Mouse (Mus musculus): ENCODE measurements around the gene Mtus2. TPM values are rescaled to one million over a fixed set of nuclear protein-coding genes. Genes with fewer than 3 reads are reported as not detected.

The Mtus2 gene
- total RNA-seq, 2 experiments from 2014 or later, result 76.9 to 89.0 TPM

DNA sequence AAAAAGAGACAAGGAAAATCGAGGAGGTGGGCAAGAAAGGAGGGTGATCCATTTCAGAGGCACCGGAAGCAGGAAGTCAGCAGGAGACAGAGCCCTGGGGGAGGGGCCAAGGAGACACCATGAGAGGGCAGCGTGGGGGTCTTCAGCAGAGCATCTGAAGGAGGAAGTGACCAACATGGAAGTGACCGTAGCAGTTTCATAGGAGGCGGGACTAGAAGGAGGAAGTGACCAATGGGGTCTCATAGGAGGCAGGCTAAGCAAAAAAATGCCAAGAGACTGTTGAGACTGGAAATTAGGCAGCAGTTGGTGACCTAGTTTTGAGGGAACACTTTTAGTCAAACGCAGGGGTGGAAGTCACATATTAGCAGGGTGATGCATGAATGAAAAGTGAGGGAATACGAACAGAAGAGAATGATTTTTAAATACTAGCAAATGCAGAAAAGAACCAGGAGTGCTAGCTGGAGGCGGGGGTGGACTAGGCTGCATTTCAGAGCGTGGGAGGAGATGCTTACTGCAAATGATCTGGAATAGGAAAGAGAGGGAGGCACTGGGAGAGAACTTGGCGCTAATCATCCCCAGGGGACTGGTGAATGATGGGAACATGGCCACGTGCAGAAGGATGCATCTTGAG, 133.2 kb downstream of the Mtus2 start:
- intact Hi-C loops (cut with DNase I), result no loop called here
- no peak for DNase-seq

DNA sequence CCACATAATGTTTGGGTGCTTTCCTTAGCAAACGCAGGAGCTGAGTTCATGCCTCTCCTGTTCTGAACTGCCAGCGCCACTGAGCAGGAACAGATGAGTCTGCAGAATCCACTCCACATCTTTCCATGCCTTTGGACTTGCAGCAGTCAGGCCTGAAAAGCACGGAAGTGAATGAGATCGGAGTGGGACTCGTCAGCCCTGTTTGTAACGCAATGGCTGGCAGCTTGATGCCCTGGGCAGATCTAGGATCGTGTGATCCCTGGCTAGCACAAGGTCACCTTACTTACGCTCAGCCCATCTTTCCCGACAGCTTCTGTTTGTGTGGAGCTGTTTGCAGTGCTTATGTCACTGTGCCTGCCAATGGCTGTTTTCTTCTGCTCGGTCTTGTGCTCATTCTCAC, 137.5 kb downstream of the Mtus2 start:
- intact Hi-C loops (cut with DNase I), result no loop called here
- no peak for DNase-seq

DNA sequence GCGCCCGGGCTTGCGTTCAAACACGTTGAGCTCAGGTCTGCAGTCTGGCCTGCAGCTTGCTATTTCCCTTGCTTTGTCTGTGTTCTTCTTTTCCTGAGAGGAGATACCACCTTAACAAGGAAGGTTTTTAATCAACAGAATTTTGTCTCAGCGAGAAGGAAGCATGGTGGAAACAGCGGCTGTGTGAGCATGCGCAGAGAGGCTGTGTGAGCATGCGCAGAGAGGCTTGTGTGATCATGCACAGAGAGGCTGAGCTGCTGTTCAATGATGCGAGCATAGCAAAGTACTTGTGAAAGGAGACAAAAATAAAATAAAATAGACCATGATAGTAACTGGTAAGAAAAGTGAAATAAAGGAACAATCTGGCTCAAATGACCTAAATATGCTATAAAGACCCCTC, 142.2 kb downstream of the Mtus2 start:
- DNase-seq, result no peak
- intact Hi-C loops (cut with DNase I), result no loop called here

DNA sequence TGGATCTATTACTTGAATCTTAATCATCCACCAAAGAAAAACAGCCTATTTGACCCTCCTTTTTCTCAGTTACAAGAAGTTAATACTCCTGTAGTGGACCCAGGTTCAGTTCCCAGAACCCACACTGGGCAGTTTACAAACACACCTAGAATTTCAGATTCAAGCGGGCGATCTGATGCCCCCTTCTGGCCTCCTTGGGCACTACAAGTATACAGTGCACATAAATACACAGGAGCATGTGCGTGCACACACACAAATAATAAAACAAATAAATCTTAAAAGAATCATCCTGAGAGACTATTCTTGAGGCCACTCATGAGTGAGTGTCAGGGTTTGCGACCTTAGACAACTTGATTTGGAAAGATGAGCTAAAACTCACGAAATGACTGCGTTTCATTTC, 150.2 kb downstream of the Mtus2 start:
- intact Hi-C loops (cut with DNase I), result no loop called here

DNA sequence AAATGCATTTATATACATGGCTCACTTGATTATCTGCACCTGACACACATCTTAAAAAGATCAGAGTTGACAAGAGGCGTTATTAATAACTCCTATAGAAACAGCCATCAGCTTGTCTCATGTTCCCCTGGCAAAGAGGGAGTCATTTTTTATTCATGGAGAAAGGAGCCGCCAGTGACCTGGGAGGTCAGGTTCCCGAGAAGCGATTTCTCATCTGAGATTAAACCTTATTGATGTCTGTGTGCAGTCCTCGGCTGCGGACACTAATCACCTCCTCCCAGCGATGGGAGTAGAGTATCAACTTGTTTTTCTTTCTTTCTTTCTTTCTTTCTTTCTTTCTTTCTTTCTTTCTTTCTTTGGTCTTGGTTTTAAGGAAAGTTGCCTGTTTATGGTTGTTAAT, 150.8 kb downstream of the Mtus2 start:
- intact Hi-C loops (cut with DNase I), result no loop called here

More for the DNA sequence above, 150.2 kb downstream of the Mtus2 start:
- no peak for DNase-seq

DNA sequence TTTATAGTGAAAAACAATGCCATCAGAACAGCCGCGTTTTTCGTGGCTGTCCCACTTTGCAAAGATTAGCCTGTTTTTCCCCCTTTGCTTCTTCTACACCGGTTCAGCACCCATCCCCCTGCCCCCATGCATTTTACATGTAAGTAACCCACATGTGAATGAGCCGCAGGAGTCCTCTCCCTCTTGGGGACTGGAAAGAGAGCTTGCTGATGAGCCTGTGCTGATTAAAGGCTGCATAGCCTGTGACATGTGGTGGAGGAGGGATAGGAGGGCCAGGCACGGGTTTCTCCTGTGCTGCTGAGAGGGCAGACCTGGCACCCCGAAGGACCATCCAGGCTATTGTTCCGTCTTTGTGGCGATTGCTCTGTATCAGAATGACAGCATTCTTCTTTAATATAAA, 151.2 kb downstream of the Mtus2 start:
- no peak for DNase-seq
- intact Hi-C loops (cut with DNase I), result no loop called here

More for the DNA sequence above, 150.8 kb downstream of the Mtus2 start:
- no peak for DNase-seq

DNA sequence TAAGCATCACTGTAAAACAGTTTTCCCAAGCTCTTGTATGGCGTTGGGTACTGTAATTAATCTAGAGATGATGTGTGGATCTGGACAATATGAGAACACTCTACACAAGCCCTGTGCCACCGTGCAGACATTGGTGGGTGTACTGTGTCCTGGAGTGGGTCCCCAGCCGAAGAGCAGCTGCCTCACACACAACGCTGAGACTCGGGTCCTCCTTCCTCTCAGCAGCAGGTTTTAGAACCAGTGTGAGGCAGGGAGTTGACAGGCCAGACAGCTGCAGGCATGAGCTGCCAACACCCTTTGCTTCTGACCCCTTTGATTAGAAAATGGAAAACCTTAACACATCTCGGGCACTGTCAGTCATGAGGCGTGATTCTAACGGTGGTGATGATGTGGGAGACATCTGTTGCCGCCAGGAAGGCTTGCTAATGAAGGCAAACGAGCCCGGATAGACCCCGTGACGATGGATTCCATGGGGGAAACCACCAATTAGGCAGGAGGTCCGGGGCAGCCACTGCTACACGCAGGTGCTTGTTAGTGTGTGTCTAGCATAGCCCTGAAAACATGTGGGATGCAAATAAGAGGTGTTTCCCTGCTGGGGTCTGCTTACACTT, 158.2 kb downstream of the Mtus2 start:
- no peak for DNase-seq
- intact Hi-C loops (cut with DNase I), result no loop called here

DNA sequence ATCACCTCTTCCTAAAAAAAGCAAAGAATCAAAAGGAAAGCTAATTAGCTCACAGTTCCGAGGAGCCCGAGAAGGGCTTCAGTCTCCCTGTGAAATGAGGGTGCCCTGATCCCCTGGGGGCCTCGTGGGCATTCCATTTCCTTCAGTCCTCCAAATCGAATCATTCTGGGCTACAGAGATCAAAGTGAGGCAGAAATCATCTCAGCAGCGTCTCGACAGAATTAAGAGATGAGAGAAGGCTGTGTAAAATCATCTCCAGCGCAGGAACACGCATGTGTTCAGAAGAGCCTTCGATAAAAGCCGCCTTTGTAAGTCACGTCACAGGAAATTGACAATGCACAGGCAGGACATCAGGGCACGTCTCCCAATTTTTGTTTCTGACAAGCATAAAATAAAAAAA, 167.2 kb downstream of the Mtus2 start:
- DNase-seq, result no peak
- intact Hi-C loops (cut with DNase I), result no loop called here

DNA sequence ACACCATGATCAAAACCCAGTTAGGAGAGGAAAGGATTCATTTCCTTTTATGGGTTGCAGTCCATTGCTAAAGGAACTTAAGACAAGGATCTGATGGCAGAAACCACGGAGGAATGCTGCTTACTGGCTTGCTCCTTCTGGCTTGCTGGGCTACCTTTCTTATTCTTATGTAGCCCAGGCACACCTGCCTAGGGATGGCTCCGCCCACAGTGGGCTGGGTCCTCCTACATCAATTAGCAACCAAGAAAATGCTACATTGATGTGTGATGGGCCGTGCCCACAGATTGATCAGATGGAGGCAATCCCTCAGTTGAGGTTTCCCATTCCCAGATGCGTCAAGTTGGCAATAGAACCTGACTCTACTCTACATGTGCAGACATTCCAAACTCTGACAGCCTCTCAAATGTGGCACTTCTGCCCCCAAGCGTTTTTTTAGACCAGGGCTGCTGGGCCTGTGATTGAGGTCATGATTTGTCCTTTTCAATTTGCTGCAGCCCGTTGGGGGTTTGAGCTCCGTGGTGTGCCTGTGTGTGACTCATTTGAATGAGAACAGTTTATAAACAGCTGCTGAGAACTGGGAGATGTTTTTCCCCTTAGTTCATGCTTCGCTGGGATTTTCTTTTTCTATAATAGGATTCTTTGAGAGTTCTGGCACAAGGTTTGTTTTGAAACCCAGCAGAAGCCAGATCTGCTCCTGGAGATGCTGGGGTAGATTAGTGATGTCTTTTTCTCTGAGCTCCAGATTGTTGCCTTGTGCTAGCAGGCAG, 173.8 kb downstream of the Mtus2 start:
- peak; percentile 7 to 15 for DNase-seq
- intact Hi-C loops (cut with DNase I), result loop anchor here (5.0 kb wide), 1 partner anchor 174 kb away; the partner anchor contains the start of gene Mtus2

DNA sequence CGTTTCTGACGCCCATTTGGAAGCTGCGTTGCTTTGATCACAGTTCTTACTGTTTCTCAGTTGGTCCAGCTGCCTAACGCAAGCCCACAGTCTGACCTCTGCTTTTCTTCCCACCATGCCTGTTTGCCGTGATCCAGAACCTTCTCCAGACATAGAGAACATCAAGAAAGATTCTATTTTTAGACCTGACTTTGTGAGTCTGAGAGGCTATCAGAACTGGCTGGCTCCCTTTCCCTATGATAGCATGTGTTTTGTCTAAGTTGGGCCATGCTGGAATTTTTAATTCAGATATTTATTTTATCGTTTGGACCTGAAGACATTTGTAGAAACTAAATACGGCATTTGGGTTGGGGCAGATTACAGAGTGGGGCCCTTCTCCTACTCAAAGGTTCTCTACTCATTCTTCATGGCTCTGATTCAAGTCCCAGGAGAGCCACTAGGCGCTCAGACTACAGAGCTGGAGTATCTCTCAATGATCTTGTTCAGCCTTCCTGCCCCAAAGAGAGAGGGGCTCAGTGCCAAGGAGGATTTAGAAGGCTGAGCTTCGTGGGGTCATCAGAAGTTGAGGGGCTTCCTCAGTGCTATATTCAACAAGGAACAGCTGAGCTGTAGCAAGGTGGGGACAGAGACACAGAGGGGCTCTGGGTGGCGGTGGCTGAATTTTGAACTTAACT, 174.5 kb downstream of the Mtus2 start:
- DNase-seq, result peak; percentile 6 to 20
- intact Hi-C loops (cut with DNase I), result loop anchor here (5.0 kb wide), 1 partner anchor 174 kb away; the partner anchor contains the start of gene Mtus2

DNA sequence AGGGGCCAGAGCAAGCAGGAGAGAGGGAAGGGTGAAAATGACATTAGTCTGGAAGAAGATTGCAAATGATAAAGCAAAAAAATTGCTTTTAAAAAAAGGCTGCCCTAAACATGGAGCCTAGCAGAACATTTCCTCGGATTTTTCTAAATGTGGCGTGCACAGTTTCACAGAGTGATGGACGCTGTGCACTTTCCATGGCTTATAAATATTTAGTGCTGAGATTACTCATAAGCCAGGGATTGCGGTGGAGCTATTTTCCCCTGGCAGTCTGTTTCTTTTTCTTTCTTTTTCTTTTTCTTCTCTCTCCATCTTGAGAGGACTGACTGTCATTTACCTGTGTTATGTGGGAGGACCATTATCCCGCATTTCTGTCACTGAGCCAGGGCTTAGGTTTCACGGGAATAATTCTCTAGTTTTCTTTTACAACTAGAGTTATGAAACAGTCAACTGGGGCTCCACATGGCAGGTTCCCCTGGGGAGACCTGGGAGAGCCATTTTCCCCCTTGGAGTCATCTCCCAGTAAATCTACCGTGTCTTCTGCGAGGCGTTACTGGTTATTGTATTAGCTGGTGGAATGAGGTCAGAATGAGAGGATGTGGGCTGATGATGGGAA, 176.4 kb downstream of the Mtus2 start:
- intact Hi-C loops (cut with DNase I), result loop anchor here (5.0 kb wide), 1 partner anchor 176 kb away; the partner anchor contains the start of gene Mtus2
- no peak for DNase-seq

DNA sequence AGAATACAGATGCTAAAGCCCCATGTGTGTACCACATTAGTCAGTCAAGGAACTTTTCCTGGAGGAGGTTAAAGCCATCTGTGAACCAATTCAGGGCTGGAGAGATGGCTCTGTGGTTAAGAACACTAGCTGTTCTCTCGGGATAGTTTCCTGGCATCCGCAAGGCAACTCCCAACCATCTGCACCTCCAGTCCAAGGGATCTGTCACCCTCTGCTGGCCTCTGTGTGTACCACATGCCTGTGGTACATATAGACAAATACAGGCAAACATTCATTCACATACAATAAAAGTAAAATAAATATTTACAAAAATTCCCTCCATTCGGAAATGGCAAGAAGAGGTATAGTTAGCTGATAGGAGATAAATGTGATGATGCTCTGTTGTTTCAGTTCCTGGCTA, 184.5 kb downstream of the Mtus2 start:
- intact Hi-C loops (cut with DNase I), result no loop called here

DNA sequence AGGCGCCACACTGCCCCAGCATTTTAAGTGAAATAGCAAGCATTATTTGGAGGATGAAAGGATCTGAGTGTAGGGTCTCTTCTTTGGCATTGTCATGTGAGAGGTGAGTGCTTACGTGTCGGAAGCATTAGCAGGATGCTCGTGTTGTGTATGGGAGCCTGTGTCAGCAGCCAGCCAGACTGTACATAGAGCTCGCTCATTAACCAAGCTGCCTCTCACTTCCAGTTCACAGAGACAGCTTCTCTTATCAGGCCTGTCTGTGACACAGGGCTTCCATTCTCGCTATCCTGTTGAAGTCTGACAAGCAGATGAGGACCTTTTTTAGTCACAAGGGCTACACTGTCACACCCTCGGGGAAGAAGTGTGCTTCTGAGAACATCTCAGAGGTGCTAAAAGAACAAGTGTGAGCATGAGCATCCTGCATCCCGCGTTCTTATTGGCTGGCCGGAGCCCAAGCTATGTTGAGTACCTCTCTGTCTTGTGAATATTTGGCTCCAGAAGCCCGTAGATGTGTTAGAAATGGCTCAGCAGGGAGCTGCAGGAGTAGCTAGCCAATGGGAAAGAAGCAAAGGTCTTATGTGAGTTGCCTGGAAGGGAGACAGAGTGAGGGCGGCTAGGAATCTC, 189.2 kb downstream of the Mtus2 start:
- no peak for DNase-seq
- intact Hi-C loops (cut with DNase I), result no loop called here

More for the DNA sequence above, 184.5 kb downstream of the Mtus2 start:
- no peak for DNase-seq

DNA sequence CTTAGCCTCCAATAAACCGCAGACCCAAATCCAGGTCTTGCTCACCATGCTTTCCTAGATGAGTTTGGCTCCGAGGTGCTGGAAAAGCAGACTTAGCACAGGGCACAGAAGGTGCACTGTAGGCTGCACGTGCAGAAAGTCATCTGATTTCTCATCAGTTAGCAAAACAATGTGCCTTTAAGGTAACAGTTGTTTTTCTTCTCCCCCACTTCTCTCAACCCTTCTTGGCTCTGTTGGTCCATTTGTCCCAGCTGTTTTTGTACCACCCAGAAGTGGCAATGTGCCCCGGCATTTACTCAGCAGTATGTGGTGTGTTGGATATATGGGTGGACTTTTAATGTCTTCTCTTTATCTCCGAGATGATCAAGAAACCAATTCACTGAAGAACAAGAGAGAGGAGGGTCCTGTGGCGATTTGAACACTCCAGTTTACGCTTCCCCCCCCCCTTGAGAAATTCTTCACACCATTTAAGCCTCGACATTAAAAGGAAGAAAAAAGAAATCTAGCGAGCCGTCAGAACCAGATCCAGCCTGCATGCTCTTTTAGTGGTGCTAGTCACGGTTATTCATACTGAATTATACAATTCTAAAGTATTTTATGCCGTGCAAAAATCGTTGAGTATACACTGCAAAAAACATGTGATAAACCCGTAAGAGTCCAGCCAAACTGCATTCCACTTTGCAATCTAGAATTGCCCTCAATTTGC, 194.9 kb downstream of the Mtus2 start:
- intact Hi-C loops (cut with DNase I), result no loop called here
- DNase-seq, result no peak

DNA sequence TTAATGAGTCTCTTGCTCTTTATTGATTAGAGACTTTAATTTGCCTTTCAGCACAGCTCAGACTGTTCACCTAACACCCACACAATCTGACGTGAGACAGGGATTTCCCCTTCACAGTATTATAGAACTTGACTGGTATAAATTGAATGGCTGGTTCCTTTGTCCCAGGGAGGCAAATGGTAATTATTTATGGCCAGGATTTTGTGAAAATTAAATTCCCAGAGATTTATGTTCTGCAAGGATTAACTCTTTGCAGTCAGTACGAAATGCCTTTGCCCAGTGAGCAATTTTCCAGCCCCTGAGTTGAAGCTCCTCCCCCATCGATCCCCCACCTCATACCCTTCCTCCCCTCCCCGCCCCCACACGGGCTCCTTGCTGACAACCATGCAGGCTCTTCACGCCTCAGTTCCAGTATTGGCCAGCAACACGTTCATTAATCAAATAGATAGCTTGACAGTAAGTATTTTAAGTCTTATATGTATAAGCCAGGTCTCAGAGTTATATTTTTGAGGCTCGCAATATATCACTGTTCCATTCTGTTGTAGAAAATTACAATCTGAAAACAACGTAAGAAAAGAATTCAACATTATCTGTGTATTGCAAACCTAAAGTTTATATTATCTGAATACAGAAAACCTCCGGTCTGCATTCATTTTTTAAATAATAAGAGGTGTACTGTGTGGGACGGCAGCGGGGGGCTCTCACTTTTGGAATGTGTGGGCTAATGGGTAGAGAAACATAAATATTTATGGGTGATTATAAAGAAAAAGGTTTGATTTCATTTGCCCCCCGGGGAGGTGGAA, 195.7 kb downstream of the Mtus2 start:
- intact Hi-C loops (cut with DNase I), result no loop called here

DNA sequence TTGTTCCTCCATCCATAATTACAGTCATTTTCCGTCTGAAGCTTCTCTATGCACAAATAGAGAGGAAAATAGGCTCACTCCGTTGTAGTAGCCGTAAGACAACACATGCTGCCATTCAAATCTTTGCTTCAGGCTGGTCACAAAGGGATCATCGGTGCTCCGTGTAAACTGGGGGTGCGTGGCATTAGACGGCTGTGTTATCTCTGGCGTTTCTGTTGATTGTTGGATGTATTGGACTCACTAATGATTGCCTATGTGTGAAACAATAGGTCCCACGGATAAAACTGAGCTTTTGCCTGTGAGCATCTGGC, 196.2 kb downstream of the Mtus2 start:
- DNase-seq, result no peak
- intact Hi-C loops (cut with DNase I), result no loop called here

More for the DNA sequence above, 195.7 kb downstream of the Mtus2 start:
- DNase-seq, result no peak

DNA sequence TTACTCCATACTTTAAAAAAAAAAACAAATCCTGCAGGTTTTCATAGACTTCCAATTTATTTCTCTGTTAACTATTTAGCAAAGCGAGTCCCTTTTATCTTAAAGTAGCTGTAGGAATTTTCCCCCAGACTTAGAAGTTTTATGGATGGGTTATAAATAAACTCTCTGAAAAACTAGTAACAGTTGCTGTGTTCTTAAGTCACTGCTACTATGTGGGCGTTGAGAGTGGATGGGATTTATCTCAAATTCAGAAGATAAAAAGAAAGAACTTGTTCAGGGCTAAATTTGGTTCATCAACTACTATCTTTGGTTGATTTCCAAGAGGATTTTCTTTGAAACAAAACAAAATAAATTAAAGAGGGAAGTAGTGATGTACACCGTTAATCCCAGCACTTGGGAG, 197.6 kb downstream of the Mtus2 start:
- intact Hi-C loops (cut with DNase I), result no loop called here
- no peak for DNase-seq

DNA sequence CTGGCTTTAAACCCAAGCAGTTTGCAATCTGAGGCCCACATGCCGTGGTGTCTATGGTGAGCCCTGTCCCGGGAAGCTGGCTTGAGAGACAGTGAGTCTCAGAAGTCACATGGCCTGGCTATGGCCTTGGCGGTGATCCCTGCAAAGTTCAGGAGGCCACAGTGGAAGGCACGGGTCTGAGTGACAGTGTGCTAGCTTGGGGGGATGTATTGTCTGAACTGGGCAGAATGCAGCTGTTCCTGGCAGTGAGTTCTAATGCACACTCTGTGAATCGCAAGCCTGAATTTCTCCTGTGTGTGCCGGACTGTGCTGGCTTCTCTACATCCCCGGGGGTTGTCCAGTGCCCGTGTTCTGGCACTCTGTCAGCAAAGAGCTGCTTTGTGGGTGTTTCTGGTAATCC, 202.2 kb downstream of the Mtus2 start:
- intact Hi-C loops (cut with DNase I), result no loop called here
- no peak for DNase-seq
